Mouse (Mus musculus) E14TG2a.4 (cell line): ENCODE measurements around the gene Gpkow.
A peak's percentile ranks its signal among the peaks of the same experiment; 100 is the strongest.
"Not testable (repeated sequence)": the region's sequence is repeated elsewhere in the genome, so short reads cannot be mapped to it uniquely, and the experiment has no call there.

Experiments used
- H3K27me3 ChIP-seq: 2 replicates; pipeline ENCODE4 v1.6.1; 2014; ENCODE audit warnings: low read length, control low read depth; ENCODE audit not compliant: insufficient read depth
- H3K36me3 ChIP-seq: 2 replicates; pipeline ENCODE4 v1.6.1; 2014; ENCODE audit warnings: low read length, control low read depth; ENCODE audit not compliant: insufficient read depth
- H3K4me1 ChIP-seq: replicated peaks from 2 replicates; pipeline ENCODE4 v1.6.1; 2014; ENCODE audit warnings: low read depth, low read length, control low read depth
- H3K4me3 ChIP-seq: replicated peaks from 2 replicates; pipeline ENCODE4 v1.5.1; 2014; ENCODE audit warnings: mild to moderate bottlenecking, low read length
- H3K9me3 ChIP-seq: 2 replicates; pipeline ENCODE4 v1.6.1; 2014; ENCODE audit warnings: low read length, control low read depth
- CTCF ChIP-seq: conservative IDR thresholded peaks from 2 replicates; pipeline ENCODE4 v1.5.1; 2014; ENCODE audit warnings: low read length
- NANOG ChIP-seq: IDR thresholded peaks from 2 replicates; pipeline ENCODE4 v1.6.1; 2014; ENCODE audit warnings: borderline replicate concordance, low read length, mixed read lengths
- POU5F1 ChIP-seq: IDR thresholded peaks from 2 replicates; pipeline ENCODE4 v1.6.1; 2014; ENCODE audit warnings: low read length, borderline replicate concordance

The Gpkow gene

GRCm38 (mm10) chrX:7733571-7734156 lies 36.7 kb downstream of the Gpkow start:
- Histone ChIP-seq H3K36me3 (peaks cover 41% of the 10 kb centered on the region), H3K4me1 (peaks cover 62% of the 10 kb centered on the region), H3K4me3 (peak overlapping the region; percentile 57), H3K9me3 (no peaks in the 10 kb centered on the region), H3K27me3 (no peaks in the 10 kb centered on the region)
- peak; percentile 33 for TF ChIP-seq CTCF
- no peak for TF ChIP-seq NANOG

- peaks cover 79% of the 10 kb centered on the region for H3K4me1 ChIP-seq
- H3K9me3 ChIP-seq: no peaks in the 10 kb centered on the region
- no peak for TF ChIP-seq CTCF
- no peak for TF ChIP-seq NANOG
- no peak for TF ChIP-seq POU5F1
- peaks cover 26% of the 10 kb centered on the region for H3K36me3 ChIP-seq
- H3K27me3 ChIP-seq: no peaks in the 10 kb centered on the region
- peak overlapping the region; percentile 45 for H3K4me3 ChIP-seq
These were observed 42.6 kb downstream of the Gpkow start for GRCm38 (mm10) chrX:7739336-7740081.

GRCm38 (mm10) chrX:7740082-7740819 lies 43.3 kb downstream of the Gpkow start:
- no peaks in the 10 kb centered on the region for H3K27me3 ChIP-seq
- no peak for TF ChIP-seq POU5F1
- H3K36me3 ChIP-seq: peaks cover 19% of the 10 kb centered on the region
- peaks cover 72% of the 10 kb centered on the region for H3K4me1 ChIP-seq
- H3K9me3 ChIP-seq: no peaks in the 10 kb centered on the region
- 0 out of 2 replicates have a peak overlapping the region, but pooled peaks have one; percentile 23 for H3K4me3 ChIP-seq

- peaks cover 68% of the 10 kb centered on the region for H3K4me1 ChIP-seq
- H3K36me3 ChIP-seq: peaks cover 13% of the 10 kb centered on the region; the same call in 1 of the 2 replicates
- TF ChIP-seq CTCF: no peak
- TF ChIP-seq NANOG: no peak
- TF ChIP-seq POU5F1: no peak
These were observed 44.2 kb downstream of the Gpkow start for GRCm38 (mm10) chrX:7741103-7741502.

GRCm38 (mm10) chrX:7743470-7743869 lies 46.5 kb downstream of the Gpkow start:
- no peak overlapping the region for H3K4me3 ChIP-seq
- peaks cover 6% of the 10 kb centered on the region for H3K36me3 ChIP-seq
- H3K9me3 ChIP-seq: no peaks in the 10 kb centered on the region
- TF ChIP-seq CTCF: peak; percentile 44
- no peak for TF ChIP-seq POU5F1
- peaks cover 50% of the 10 kb centered on the region for H3K4me1 ChIP-seq
- no peaks in the 10 kb centered on the region for H3K27me3 ChIP-seq

More at GRCm38 (mm10) chrX:7741103-7741502, 44.2 kb downstream of the Gpkow start:
- Histone ChIP-seq H3K4me3 (0 out of 2 replicates have a peak overlapping the region, but pooled peaks have one; percentile 23), H3K9me3 (no peaks in the 10 kb centered on the region), H3K27me3 (no peaks in the 10 kb centered on the region)

- peaks cover 7% of the 10 kb centered on the region for H3K36me3 ChIP-seq
- TF ChIP-seq CTCF (no peak), NANOG (no peak), POU5F1 (no peak)
- no peaks in the 10 kb centered on the region for H3K9me3 ChIP-seq
- H3K4me1 ChIP-seq: peaks cover 45% of the 10 kb centered on the region
- no peak overlapping the region for H3K4me3 ChIP-seq
- no peaks in the 10 kb centered on the region for H3K27me3 ChIP-seq
These were observed 48.0 kb downstream of the Gpkow start for GRCm38 (mm10) chrX:7744940-7745339.

- Histone ChIP-seq H3K9me3 (no peaks in the 10 kb centered on the region), H3K36me3 (peaks cover 7% of the 10 kb centered on the region), H3K27me3 (no peaks in the 10 kb centered on the region), H3K4me1 (peaks cover 43% of the 10 kb centered on the region), H3K4me3 (no peak overlapping the region)
- TF ChIP-seq CTCF: no peak
- TF ChIP-seq POU5F1: no peak
- TF ChIP-seq NANOG: no peak
These were observed 48.5 kb downstream of the Gpkow start for GRCm38 (mm10) chrX:7745429-7745828.

GRCm38 (mm10) chrX:7750432-7751116 lies 53.6 kb downstream of the Gpkow start, which contains the start of gene Ccdc120:
Gene Ccdc120 (minus strand): TSS chrX:7750905.
- H3K4me3 ChIP-seq: peak within 1 kb of the TSS; percentile 93
- peaks cover 7% of the 10 kb centered on the region for H3K36me3 ChIP-seq
- no peaks in the 10 kb centered on the region for H3K27me3 ChIP-seq
- peaks cover 29% of the 10 kb centered on the region for H3K4me1 ChIP-seq
- TF ChIP-seq NANOG (no peak), CTCF (no peak), POU5F1 (no peak)
- no peaks in the 10 kb centered on the region for H3K9me3 ChIP-seq

- not testable (repeated sequence) for H3K27me3 ChIP-seq, H3K4me3 ChIP-seq, H3K36me3 ChIP-seq, H3K9me3 ChIP-seq
- H3K4me1 ChIP-seq: peaks cover 22% of the 10 kb centered on the region
These were observed 56.7 kb downstream of the Gpkow start for GRCm38 (mm10) chrX:7753627-7754026.
